Comparison of ENCODE assay signal across 16 mouse cellular contexts in genomic region chr7:83637781-83638583, GRCm38 (mm10). TPM values are rescaled to one million over a fixed set of nuclear protein-coding genes. Genes with fewer than 3 reads are reported as not detected.
DNase-seq lines count a peak whose midpoint lies in the region; ATAC-seq and TF ChIP-seq lines count a peak whose summit lies in the region.
"Had no signal": no experiment of that assay in that cellular context is flagged by ENCODE, and none has a peak within 500 bp of the region (broad histone marks: within the 10 kb centered on the region; RNA-seq: fewer than 3 reads in every experiment).

No protein-coding gene starts in this region.

- H3K4me3 ChIP-seq in heart, embryonic 10.5 days = no peak overlapping the region
- H3K4me3 ChIP-seq in stomach, embryonic 15.5 days (replicated peaks) = no peak overlapping the region
- no peak overlapping the region for H3K4me3 ChIP-seq in stomach, postnatal 0 days (ENCODE audit: low read depth, low read length)
- H3K4me3 ChIP-seq: embryonic facial prominence, embryonic 15.5 days; forebrain, embryonic 10.5 days; hindbrain, embryonic 13.5 days had no signal

- ATAC-seq in stomach, embryonic 15.5 days (ENCODE audit: insufficient read depth, low FRiP score, low read depth) = peak; percentile 63; the same call in 1 of the 2 replicates
- no peak for ATAC-seq in stomach, postnatal 0 days (ENCODE audit: low FRiP score, low TSS enrichment)
- ATAC-seq: activated CD4-positive, CD25-positive, alpha-beta regulatory T cell, adult 4 months had no signal

- H3K9me3 ChIP-seq in heart, embryonic 10.5 days = no peaks in the 10 kb centered on the region
- no peaks in the 10 kb centered on the region for H3K9me3 ChIP-seq in stomach, embryonic 15.5 days
- no peaks in the 10 kb centered on the region for H3K9me3 ChIP-seq in stomach, postnatal 0 days (ENCODE audit: control insufficient read depth, low read length)
- H3K9me3 ChIP-seq: embryonic facial prominence, embryonic 15.5 days; forebrain, embryonic 10.5 days; hindbrain, embryonic 13.5 days had no signal

- peak; percentile 85 for DNase-seq in heart, adult 11 months
- no peak for DNase-seq in heart, embryonic 10.5 days (ENCODE audit: low spot score)
- no peak for DNase-seq in stomach, postnatal 0 days (ENCODE audit: low spot score)
- peak; percentile 56 to 78 for DNase-seq in kidney, postnatal 25 days
- DNase-seq in lung, adult 18-20 months = no peak
- DNase-seq in heart, adult 9 months (ENCODE audit: low spot score in 2 of 2) = no peak
- DNase-seq: adrenal gland, postnatal 36 days; cerebellum, postnatal 10 days; embryo, embryonic 11 days; heart, postnatal 10 days; lung, postnatal 10 days had no signal

- WGBS in heart, embryonic 10.5 days = 87% methylated on average over 8 of the region's 8 CpGs
- WGBS in stomach, embryonic 15.5 days = 86% methylated on average over 8 of the region's 8 CpGs
- 88% methylated on average over 8 of the region's 8 CpGs for WGBS in stomach, postnatal 0 days

- peaks cover 47% of the 10 kb centered on the region for H3K4me1 ChIP-seq in heart, embryonic 10.5 days
- H3K4me1 ChIP-seq in stomach, embryonic 15.5 days = peaks cover 13% of the 10 kb centered on the region; the same call in 1 of the 2 replicates
- H3K4me1 ChIP-seq in stomach, postnatal 0 days (replicated peaks; ENCODE audit: control insufficient read depth, insufficient read depth) = no peaks in the 10 kb centered on the region; the same call in 1 of the 2 replicates

- no peaks in the 10 kb centered on the region for H3K27me3 ChIP-seq in heart, embryonic 10.5 days (ENCODE audit: insufficient read depth, poor library complexity, severe bottlenecking)
- no peaks in the 10 kb centered on the region for H3K27me3 ChIP-seq in stomach, embryonic 15.5 days (replicated peaks)
- H3K27me3 ChIP-seq in stomach, postnatal 0 days (ENCODE audit: control insufficient read depth, insufficient read depth, low read length) = no peaks in the 10 kb centered on the region
- H3K27me3 ChIP-seq: embryonic facial prominence, embryonic 15.5 days; hindbrain, embryonic 13.5 days had no signal

- TF ChIP-seq EP300 in stomach, postnatal 0 days (optimal IDR thresholded peaks at IDR 0.05) = no peak

- H3K9ac ChIP-seq in stomach, embryonic 15.5 days = no peak overlapping the region
- no peak overlapping the region for H3K9ac ChIP-seq in stomach, postnatal 0 days (ENCODE audit: low read length)
- H3K9ac ChIP-seq: embryonic facial prominence, embryonic 15.5 days; hindbrain, embryonic 13.5 days had no signal

- H3K36me3 ChIP-seq in heart, embryonic 10.5 days = peaks cover 54% of the 10 kb centered on the region
- peaks cover 20% of the 10 kb centered on the region for H3K36me3 ChIP-seq in stomach, embryonic 15.5 days
- peaks cover 22% of the 10 kb centered on the region for H3K36me3 ChIP-seq in stomach, postnatal 0 days (ENCODE audit: control insufficient read depth, insufficient read depth, low read length)
- H3K36me3 ChIP-seq: hindbrain, embryonic 13.5 days had no signal

- no peak overlapping the region for H3K27ac ChIP-seq in heart, embryonic 10.5 days
- no peak overlapping the region for H3K27ac ChIP-seq in stomach, embryonic 15.5 days
- no peak overlapping the region for H3K27ac ChIP-seq in stomach, postnatal 0 days (replicated peaks)
- H3K27ac ChIP-seq: embryonic facial prominence, embryonic 15.5 days; forebrain, embryonic 10.5 days; hindbrain, embryonic 13.5 days had no signal

- no peak for TF ChIP-seq CTCF in stomach, postnatal 0 days (IDR thresholded peaks at IDR 0.05; ENCODE audit: low read depth)

- H3K4me2 ChIP-seq in stomach, embryonic 15.5 days = no peak overlapping the region
- H3K4me2 ChIP-seq in stomach, postnatal 0 days (replicated peaks; ENCODE audit: low read depth) = no peak overlapping the region
- H3K4me2 ChIP-seq: embryonic facial prominence, embryonic 15.5 days; hindbrain, embryonic 13.5 days had no signal

RNA-seq across cellular contexts. Expression of gene Stard5, which starts 6.2 kb away (rescaled TPM):
- polyA plus RNA-seq in heart, embryonic 10.5 days (2016; fragmentation: Nextera tagmentation; extraction: Ambion mirVana) = 28.9 and 31.9 TPM in 2 replicates
- polyA plus RNA-seq in stomach, embryonic 15.5 days (2015; fragmentation: Nextera tagmentation; extraction: Ambion mirVana) = 25.8 and 29.8 TPM in 2 replicates
- 33.8 and 34.1 TPM in 2 replicates for polyA plus RNA-seq in stomach, postnatal 0 days (2015; fragmentation: Nextera tagmentation; extraction: Ambion mirVana)

RNA-seq across cellular contexts. Expression of gene Tmc3, which starts 53.3 kb away (rescaled TPM):
- 0.21 and 0.35 TPM in 2 replicates for polyA plus RNA-seq in heart, embryonic 10.5 days (2016; fragmentation: Nextera tagmentation; extraction: Ambion mirVana)
- polyA plus RNA-seq in stomach, embryonic 15.5 days (2015; fragmentation: Nextera tagmentation; extraction: Ambion mirVana) = 0.88 and 0.94 TPM in 2 replicates
- polyA plus RNA-seq in stomach, postnatal 0 days (2015; fragmentation: Nextera tagmentation; extraction: Ambion mirVana) = 1.1 and 1.2 TPM in 2 replicates

Comparison
In these comparisons a context has a peak if more than half of its experiments do, and no peak if none do; other contexts are left out.
1. DNase-seq: peak in heart, adult 11 months (single experiment) and kidney, postnatal 25 days (2 of 2); none in heart, embryonic 10.5 days (single experiment), stomach, postnatal 0 days (single experiment), lung, adult 18-20 months (0 of 2) and heart, adult 9 months (0 of 2).